In genomic region chr1:84721942-84722341, GRCm38 (mm10) we compare ENCODE assay signal across 25 mouse cellular contexts. TPM values are rescaled to one million over a fixed set of nuclear protein-coding genes. Genes with fewer than 3 reads are reported as not detected.
DNase-seq lines count a peak whose midpoint lies in the region; ATAC-seq lines count a peak whose summit lies in the region.
"Had no signal": no experiment of that assay in that cellular context is flagged by ENCODE, and none has a peak within 500 bp of the region (broad histone marks: within the 10 kb centered on the region; RNA-seq: fewer than 3 reads in every experiment).

No protein-coding gene starts in this region.

- no peak overlapping the region for H3K9ac ChIP-seq in forebrain, embryonic 15.5 days (replicated peaks)
- H3K9ac ChIP-seq in forebrain, embryonic 11.5 days (ENCODE audit: low read length), result no peak overlapping the region
- H3K9ac ChIP-seq in kidney, embryonic 16.5 days (replicated peaks; ENCODE audit: low read length), result no peak overlapping the region
- H3K9ac ChIP-seq in neural tube, embryonic 13.5 days, result no peak overlapping the region
- H3K9ac ChIP-seq: liver, embryonic 12.5 days had no signal

- H3K4me2 ChIP-seq in forebrain, embryonic 15.5 days (replicated peaks), result no peak overlapping the region
- no peak overlapping the region for H3K4me2 ChIP-seq in forebrain, embryonic 11.5 days (ENCODE audit: low read depth, low read length, severe bottlenecking)
- H3K4me2 ChIP-seq in kidney, embryonic 16.5 days (replicated peaks; ENCODE audit: low read depth, low read length), result no peak overlapping the region
- no peak overlapping the region for H3K4me2 ChIP-seq in neural tube, embryonic 13.5 days
- H3K4me2 ChIP-seq: liver, embryonic 12.5 days had no signal

- 0 out of 2 replicates have a peak, but pooled peaks have one; percentile 35 for ATAC-seq in forebrain, embryonic 15.5 days (replicated peaks)
- ATAC-seq in forebrain, embryonic 11.5 days (replicated peaks; ENCODE audit: low FRiP score), result no peak; the same call in 1 of the 2 replicates
- ATAC-seq in kidney, embryonic 16.5 days (ENCODE audit: low FRiP score, low TSS enrichment), result 0 out of 2 replicates have a peak, but pooled peaks have one; percentile 12
- ATAC-seq in neural tube, embryonic 13.5 days (ENCODE audit: low read depth), result peak; percentile 21; the same call in 1 of the 2 replicates
- no peak for ATAC-seq in erythroid progenitor cell, adult 5-6 weeks (replicated peaks; ENCODE audit: low FRiP score, poor library complexity, severe bottlenecking)
- ATAC-seq: hindbrain, embryonic 16.5 days; liver, embryonic 12.5 days; midbrain, embryonic 16.5 days had no signal

- H3K36me3 ChIP-seq in forebrain, embryonic 15.5 days, result peaks cover 38% of the 10 kb centered on the region
- H3K36me3 ChIP-seq in forebrain, embryonic 11.5 days (ENCODE audit: control insufficient read depth, insufficient read depth, low read length), result peaks cover 5% of the 10 kb centered on the region; the same call in 1 of the 2 replicates
- H3K36me3 ChIP-seq in kidney, embryonic 16.5 days (ENCODE audit: insufficient read depth, low read length), result peaks cover 37% of the 10 kb centered on the region
- H3K36me3 ChIP-seq in neural tube, embryonic 13.5 days, result peaks cover 50% of the 10 kb centered on the region

- no peaks in the 10 kb centered on the region for H3K27me3 ChIP-seq in forebrain, embryonic 15.5 days
- no peaks in the 10 kb centered on the region for H3K27me3 ChIP-seq in forebrain, embryonic 11.5 days (ENCODE audit: control insufficient read depth, insufficient read depth, low read length)
- H3K27me3 ChIP-seq in kidney, embryonic 16.5 days (ENCODE audit: insufficient read depth, low read length), result no peaks in the 10 kb centered on the region
- H3K27me3 ChIP-seq in neural tube, embryonic 13.5 days, result no peaks in the 10 kb centered on the region
- H3K27me3 ChIP-seq: CH12.LX; liver, embryonic 12.5 days had no signal

- no peaks in the 10 kb centered on the region for H3K9me3 ChIP-seq in forebrain, embryonic 15.5 days
- no peaks in the 10 kb centered on the region for H3K9me3 ChIP-seq in forebrain, embryonic 11.5 days (ENCODE audit: control insufficient read depth, low read length)
- H3K9me3 ChIP-seq in kidney, embryonic 16.5 days (ENCODE audit: low read length), result no peaks in the 10 kb centered on the region
- H3K9me3 ChIP-seq in neural tube, embryonic 13.5 days, result no peaks in the 10 kb centered on the region
- H3K9me3 ChIP-seq: heart, embryonic 10.5 days; liver, embryonic 12.5 days had no signal

- no peak overlapping the region for H3K27ac ChIP-seq in forebrain, embryonic 15.5 days (replicated peaks)
- H3K27ac ChIP-seq in forebrain, embryonic 11.5 days (ENCODE audit: low read depth, low read length), result no peak overlapping the region
- H3K27ac ChIP-seq in kidney, embryonic 16.5 days (ENCODE audit: low read length), result no peak overlapping the region
- H3K27ac ChIP-seq in neural tube, embryonic 13.5 days (replicated peaks), result no peak overlapping the region
- H3K27ac ChIP-seq: heart, embryonic 10.5 days; left cerebral cortex, adult 2 months; liver, embryonic 12.5 days had no signal

- no peaks in the 10 kb centered on the region for H3K4me1 ChIP-seq in forebrain, embryonic 15.5 days
- H3K4me1 ChIP-seq in forebrain, embryonic 11.5 days (replicated peaks; ENCODE audit: control insufficient read depth, insufficient read depth, low read length), result no peaks in the 10 kb centered on the region
- H3K4me1 ChIP-seq in kidney, embryonic 16.5 days (ENCODE audit: insufficient read depth, low read length), result no peaks in the 10 kb centered on the region
- no peaks in the 10 kb centered on the region for H3K4me1 ChIP-seq in neural tube, embryonic 13.5 days (replicated peaks)
- H3K4me1 ChIP-seq: liver, embryonic 12.5 days had no signal

- WGBS in forebrain, embryonic 15.5 days, result 88% methylated on average over 3 of the region's 3 CpGs
- 87% methylated on average over 3 of the region's 3 CpGs for WGBS in forebrain, embryonic 11.5 days
- 96% methylated on average over 3 of the region's 3 CpGs for WGBS in kidney, embryonic 16.5 days
- WGBS in neural tube, embryonic 13.5 days, result 95% methylated on average over 3 of the region's 3 CpGs

- H3K4me3 ChIP-seq in forebrain, embryonic 15.5 days, result no peak overlapping the region
- H3K4me3 ChIP-seq in forebrain, embryonic 11.5 days (ENCODE audit: low read depth, low read length), result no peak overlapping the region
- no peak overlapping the region for H3K4me3 ChIP-seq in kidney, embryonic 16.5 days (ENCODE audit: low read length)
- no peak overlapping the region for H3K4me3 ChIP-seq in neural tube, embryonic 13.5 days
- H3K4me3 ChIP-seq: heart, embryonic 10.5 days; left cerebral cortex, adult 2 months; liver, embryonic 12.5 days had no signal

- DNase-seq in forebrain, embryonic 11.5 days (ENCODE audit: low spot score), result no peak
- DNase-seq in kidney, adult 11 months, result no peak
- DNase-seq in neural tube, embryonic 10.5 days (ENCODE audit: extremely low spot score, low spot score), result no peak
- no peak for DNase-seq in spleen, postnatal 10 days (ENCODE audit: low spot score in 2 of 2)
- DNase-seq: adrenal gland, postnatal 36 days; cerebellum, adult 18-20 months; cerebellum, postnatal 25 days; embryo, embryonic 11 days; gastrocnemius, postnatal 36 days; heart, postnatal 14 days; kidney, adult 2 months; kidney, postnatal 4 days; layer of hippocampus, adult 9-11 months; left cerebral cortex, postnatal 4 days; thymus, postnatal 4 days had no signal

RNA-seq across cellular contexts. Expression of gene Dner, which starts 25.9 kb away (rescaled TPM):
- 170 and 178 TPM in 2 replicates for polyA plus RNA-seq in forebrain, embryonic 15.5 days (2015; fragmentation: Nextera tagmentation; extraction: Ambion mirVana)
- polyA plus RNA-seq in forebrain, embryonic 11.5 days (2014; fragmentation: Nextera tagmentation; extraction: Ambion mirVana), result 28.5 and 31.5 TPM in 2 replicates
- polyA plus RNA-seq in kidney, embryonic 16.5 days (2015; fragmentation: Nextera tagmentation; extraction: Ambion mirVana), result 1.4 and 1.5 TPM in 2 replicates
- polyA plus RNA-seq in neural tube, embryonic 13.5 days (2015; fragmentation: Nextera tagmentation; extraction: Ambion mirVana), result 250 and 258 TPM in 2 replicates
- total RNA-seq in erythroid progenitor cell, adult 5-6 weeks (2015; ENCODE audit: low replicate concordance), result not detected in 2 replicates
- not detected in 2 replicates for total RNA-seq in erythroid progenitor cell, adult 5-6 weeks (2017; ENCODE audit: low replicate concordance)
- total RNA-seq: CH12.LX; gastrocnemius, postnatal 36 days had no signal

Comparison
In these comparisons a context has a peak if more than half of its experiments do, and no peak if none do; other contexts are left out.
1. ATAC-seq: peak in forebrain, embryonic 15.5 days (single experiment), kidney, embryonic 16.5 days (single experiment) and neural tube, embryonic 13.5 days (single experiment); none in forebrain, embryonic 11.5 days (single experiment) and erythroid progenitor cell, adult 5-6 weeks (single experiment).
2. RNA of gene Dner, which starts 25.9 kb away (polyA plus RNA-seq): 250 to 258 TPM in neural tube, embryonic 13.5 days, 170 to 178 TPM in forebrain, embryonic 15.5 days and 28.5 to 31.5 TPM in forebrain, embryonic 11.5 days; 1.4 to 1.5 TPM in kidney, embryonic 16.5 days; every median in the first group is over 10 times any median in the second.